Mouse (Mus musculus) liver, embryonic 15.5 days (tissue): Measurements from ENCODE around the gene Glod4. TPM values are rescaled to one million over a fixed set of nuclear protein-coding genes. Genes with fewer than 3 reads are reported as not detected.

Experiments
- ATAC-seq: fragments of 200-750 bp; cut with Nextera tagmentation; 2 replicates; pipeline ENCODE4 v1.8.0; 2017; ENCODE audit warnings: moderate number of reproducible peaks, mild to moderate bottlenecking, moderate library complexity; ENCODE audit not compliant: insufficient read depth
- H3K27ac ChIP-seq: fragments of 300-500 bp; sonication (generic); replicated peaks from 2 replicates; pipeline ENCODE4 v1.5.1; 2015; ENCODE audit warnings: mild to moderate bottlenecking, inconsistent platforms
- H3K27me3 ChIP-seq: fragments of 300-500 bp; sonication (generic); 2 replicates; pipeline ENCODE4 v1.6.1; 2015; ENCODE audit warnings: mild to moderate bottlenecking, inconsistent platforms
- H3K36me3 ChIP-seq: fragments of 300-500 bp; sonication (generic); replicated peaks from 2 replicates; pipeline ENCODE4 v1.6.1; 2015; ENCODE audit warnings: moderate library complexity, mild to moderate bottlenecking, inconsistent platforms
- H3K4me1 ChIP-seq: fragments of 300-500 bp; sonication (generic); replicated peaks from 2 replicates; pipeline ENCODE4 v1.6.1; 2015; ENCODE audit warnings: inconsistent platforms
- H3K4me2 ChIP-seq: fragments of 300-500 bp; sonication (generic); 2 replicates; pipeline ENCODE4 v1.6.1; 2015; ENCODE audit warnings: moderate library complexity, mild to moderate bottlenecking, inconsistent platforms
- H3K4me3 ChIP-seq: fragments of 300-500 bp; sonication (generic); replicated peaks from 2 replicates; pipeline ENCODE4 v1.5.1; 2015; ENCODE audit warnings: mild to moderate bottlenecking, inconsistent platforms
- H3K9ac ChIP-seq: fragments of 300-500 bp; sonication (generic); 2 replicates; pipeline ENCODE4 v1.6.1; 2015; ENCODE audit warnings: moderate library complexity, mild to moderate bottlenecking, inconsistent platforms
- H3K9me3 ChIP-seq: fragments of 300-500 bp; sonication (generic); replicated peaks from 2 replicates; pipeline ENCODE4 v1.6.1; 2016; ENCODE audit warnings: inconsistent platforms
- WGBS: fragments of 180-500 bp; shearing (Covaris S2); methylation state at CpG from one replicate; pipeline ENCODE4 v1.1.7; 2015; ENCODE audit warnings: mixed read lengths; ENCODE audit not compliant: insufficient replicate concordance; 5-methylcytosine and 5-hydroxymethylcytosine counted together
- polyA plus RNA-seq: library from polyadenylated mRNA; unstranded; fragments of >200 nt; fragmentation: Nextera tagmentation; extraction: Ambion mirVana; gene quantifications from 2 replicates; pipeline ENCODE4 v1.2.1, GENCODE M21; 2015

The Glod4 gene
- polyA plus RNA-seq, 1 experiment from 2014 or later: 50.7 TPM

- H3K27me3 ChIP-seq: no peaks in the 10 kb centered on the region
- H3K9ac ChIP-seq: no peak overlapping the region
- no peak overlapping the region for H3K27ac ChIP-seq
- H3K4me3 ChIP-seq: no peak overlapping the region
- no peaks in the 10 kb centered on the region for H3K4me1 ChIP-seq
- H3K9me3 ChIP-seq: no peaks in the 10 kb centered on the region
- H3K36me3 ChIP-seq: peaks cover 11% of the 10 kb centered on the region
- ATAC-seq: no peak
- H3K4me2 ChIP-seq: no peak overlapping the region
Observed at GRCm38 (mm10) chr11:76101154-76101553, 142.4 kb downstream of the Glod4 start.

- H3K9me3 ChIP-seq: no peaks in the 10 kb centered on the region
- WGBS: 70% methylated on average over 4 of the region's 4 CpGs
- H3K27ac ChIP-seq: no peak overlapping the region
- no peak for ATAC-seq
- H3K27me3 ChIP-seq: no peaks in the 10 kb centered on the region
- H3K4me3 ChIP-seq: no peak overlapping the region
- no peaks in the 10 kb centered on the region for H3K4me1 ChIP-seq
- peaks cover 11% of the 10 kb centered on the region for H3K36me3 ChIP-seq
- no peak overlapping the region for H3K9ac ChIP-seq
- H3K4me2 ChIP-seq: no peak overlapping the region
Observed at GRCm38 (mm10) chr11:76099193-76099975, 144.1 kb downstream of the Glod4 start.

GRCm38 (mm10) chr11:76093610-76094009 is 149.9 kb downstream of the Glod4 start:
- no peak overlapping the region for H3K4me2 ChIP-seq
- no peak for ATAC-seq
- no peaks in the 10 kb centered on the region for H3K9me3 ChIP-seq
- WGBS: 85% methylated on average over 8 of the region's 8 CpGs
- no peak overlapping the region for H3K9ac ChIP-seq
- H3K36me3 ChIP-seq: peaks cover 12% of the 10 kb centered on the region; the same call in 1 of the 2 replicates
- H3K4me1 ChIP-seq: no peaks in the 10 kb centered on the region
- H3K27ac ChIP-seq: no peak overlapping the region
- no peak overlapping the region for H3K4me3 ChIP-seq
- H3K27me3 ChIP-seq: no peaks in the 10 kb centered on the region

GRCm38 (mm10) chr11:76089776-76090175 is 153.7 kb downstream of the Glod4 start:
- no peak for ATAC-seq
- Histone ChIP-seq H3K27ac (no peak overlapping the region), H3K36me3 (peaks cover 12% of the 10 kb centered on the region; the same call in 1 of the 2 replicates), H3K9me3 (no peaks in the 10 kb centered on the region), H3K27me3 (no peaks in the 10 kb centered on the region), H3K4me3 (no peak overlapping the region), H3K9ac (no peak overlapping the region), H3K4me2 (no peak overlapping the region), H3K4me1 (no peaks in the 10 kb centered on the region)
- 68% methylated on average over 6 of the region's 6 CpGs for WGBS

GRCm38 (mm10) chr11:76088506-76088905 is 155.0 kb downstream of the Glod4 start:
- Histone ChIP-seq H3K4me2 (no peak overlapping the region), H3K4me1 (no peaks in the 10 kb centered on the region), H3K27me3 (no peaks in the 10 kb centered on the region), H3K36me3 (peaks cover 12% of the 10 kb centered on the region; the same call in 1 of the 2 replicates), H3K27ac (no peak overlapping the region), H3K9ac (no peak overlapping the region), H3K9me3 (no peaks in the 10 kb centered on the region), H3K4me3 (no peak overlapping the region)
- no peak for ATAC-seq
- WGBS: 44% methylated on average over 4 of the region's 4 CpGs

- no peaks in the 10 kb centered on the region for H3K4me1 ChIP-seq
- H3K27ac ChIP-seq: no peak overlapping the region
- peaks cover 7% of the 10 kb centered on the region for H3K36me3 ChIP-seq
- no peak overlapping the region for H3K4me2 ChIP-seq
- 65% methylated on average over 5 of the region's 5 CpGs for WGBS
- no peak for ATAC-seq
- H3K27me3 ChIP-seq: no peaks in the 10 kb centered on the region
- no peaks in the 10 kb centered on the region for H3K9me3 ChIP-seq
- H3K9ac ChIP-seq: no peak overlapping the region
- H3K4me3 ChIP-seq: no peak overlapping the region
Observed at GRCm38 (mm10) chr11:76085898-76086591, 157.5 kb downstream of the Glod4 start.

- Histone ChIP-seq H3K9me3 (no peaks in the 10 kb centered on the region), H3K4me3 (no peak overlapping the region), H3K4me1 (no peaks in the 10 kb centered on the region), H3K27me3 (no peaks in the 10 kb centered on the region), H3K36me3 (peaks cover 4% of the 10 kb centered on the region), H3K9ac (no peak overlapping the region), H3K27ac (no peak overlapping the region), H3K4me2 (no peak overlapping the region)
- 56% methylated on average over 1 of the region's 1 CpGs for whole genome bisulfite sequencing
- ATAC-seq: no peak
Observed at GRCm38 (mm10) chr11:76084943-76085342, 158.6 kb downstream of the Glod4 start.

GRCm38 (mm10) chr11:76083941-76084367 is 159.6 kb downstream of the Glod4 start:
- Histone ChIP-seq H3K4me1 (no peaks in the 10 kb centered on the region), H3K9ac (no peak overlapping the region), H3K27ac (no peak overlapping the region), H3K27me3 (no peaks in the 10 kb centered on the region), H3K9me3 (no peaks in the 10 kb centered on the region), H3K36me3 (peaks cover 12% of the 10 kb centered on the region), H3K4me2 (no peak overlapping the region), H3K4me3 (no peak overlapping the region)
- no peak for ATAC-seq
- WGBS: 66% methylated on average over 3 of the region's 3 CpGs

- ATAC-seq: no peak
- H3K4me2 ChIP-seq: no peak overlapping the region
- no peaks in the 10 kb centered on the region for H3K4me1 ChIP-seq
- H3K36me3 ChIP-seq: peaks cover 14% of the 10 kb centered on the region
- no peak overlapping the region for H3K4me3 ChIP-seq
- no peak overlapping the region for H3K9ac ChIP-seq
- H3K9me3 ChIP-seq: no peaks in the 10 kb centered on the region
- H3K27ac ChIP-seq: no peak overlapping the region
- no peaks in the 10 kb centered on the region for H3K27me3 ChIP-seq
- WGBS: 60% methylated on average over 6 of the region's 6 CpGs
Observed at GRCm38 (mm10) chr11:76081048-76081640, 162.4 kb downstream of the Glod4 start.

- Histone ChIP-seq H3K4me3 (no peak overlapping the region), H3K4me1 (no peaks in the 10 kb centered on the region), H3K27me3 (no peaks in the 10 kb centered on the region), H3K36me3 (peaks cover 19% of the 10 kb centered on the region), H3K4me2 (no peak overlapping the region), H3K27ac (no peak overlapping the region), H3K9me3 (no peaks in the 10 kb centered on the region), H3K9ac (no peak overlapping the region)
- ATAC-seq: no peak
- WGBS: 49% methylated on average over 2 of the region's 2 CpGs
Observed at GRCm38 (mm10) chr11:76080293-76080692, 163.2 kb downstream of the Glod4 start.

GRCm38 (mm10) chr11:76077341-76077740 is 166.2 kb downstream of the Glod4 start:
- no peaks in the 10 kb centered on the region for H3K27me3 ChIP-seq
- no peak overlapping the region for H3K4me2 ChIP-seq
- ATAC-seq: no peak

More at GRCm38 (mm10) chr11:76077341-76077740, 166.2 kb downstream of the Glod4 start:
- Histone ChIP-seq H3K27ac (no peak overlapping the region), H3K36me3 (peaks cover 19% of the 10 kb centered on the region), H3K9me3 (no peaks in the 10 kb centered on the region), H3K9ac (no peak overlapping the region), H3K4me1 (no peaks in the 10 kb centered on the region), H3K4me3 (no peak overlapping the region)
- whole genome bisulfite sequencing: 73% methylated on average over 6 of the region's 6 CpGs
